ENCODE assay signal across 8 mouse cellular contexts in the genomic region with DNA sequence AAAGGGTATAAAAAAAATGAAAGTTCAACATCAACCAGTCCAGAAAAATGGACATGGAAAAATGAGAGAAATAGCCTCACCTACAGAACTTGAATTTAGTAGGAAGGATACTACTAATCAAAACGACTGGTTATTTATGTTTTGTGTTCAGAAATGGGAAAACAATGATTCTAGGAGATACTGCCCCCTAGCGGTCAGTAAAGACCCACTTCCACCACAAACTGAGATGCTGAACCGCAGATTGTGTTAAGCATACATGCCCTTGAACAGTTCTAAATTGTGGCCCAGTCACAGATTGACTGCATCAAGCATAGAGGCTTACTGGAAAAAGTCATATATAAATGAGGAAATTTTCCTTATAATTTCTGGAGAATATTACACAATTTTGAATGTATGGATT.
DNase-seq lines count a peak whose midpoint lies in the region; ATAC-seq and TF ChIP-seq lines count a peak whose summit lies in the region.

No protein-coding gene starts in this region.

- H3K4me3 ChIP-seq in kidney, postnatal 0 days (replicated peaks; ENCODE audit: low read depth, low read length) = no peak overlapping the region
- H3K4me3 ChIP-seq in cortical plate, adult 2 months (ENCODE audit: insufficient read depth, low read length) = no peak overlapping the region

- no peaks in the 10 kb centered on the region for H3K4me1 ChIP-seq in kidney, postnatal 0 days (replicated peaks; ENCODE audit: insufficient read depth, low read length)
- H3K4me1 ChIP-seq in cortical plate, adult 2 months (ENCODE audit: control insufficient read depth, insufficient read depth, low read length) = no peaks in the 10 kb centered on the region

- no peak overlapping the region for H3K4me2 ChIP-seq in kidney, postnatal 0 days (ENCODE audit: low read length)

- H3K9ac ChIP-seq in kidney, postnatal 0 days (ENCODE audit: low read depth, low read length) = no peak overlapping the region

- DNase-seq in adrenal gland, postnatal 10 days = peak; percentile 23
- DNase-seq in adrenal gland, postnatal 4 days (ENCODE audit: low spot score in 2 of 2) = no peak
- peak; percentile 37 for DNase-seq in kidney, postnatal 0 days (ENCODE audit: low spot score)
- no peak for DNase-seq in kidney, adult 18-20 months
- peak; percentile 47 for DNase-seq in A20 (ENCODE audit: low read depth, low spot score)
- no peak for DNase-seq in gastrocnemius, postnatal 4 days (ENCODE audit: low spot score in 2 of 2)

- TF ChIP-seq POLR2A in cortical plate, adult 2 months (IDR thresholded peaks at IDR 0.05; ENCODE audit: extremely low read depth, insufficient read depth, low read length) = no peak

- WGBS in kidney, postnatal 0 days = 27% methylated on average over 3 of the region's 3 CpGs

- H3K36me3 ChIP-seq in kidney, postnatal 0 days (ENCODE audit: insufficient read depth, low read length) = no peaks in the 10 kb centered on the region

- peak; percentile 76 for TF ChIP-seq CTCF in kidney, postnatal 0 days (IDR thresholded peaks at IDR 0.05; ENCODE audit: low read depth)
- 0 out of 2 replicates have a peak, but pooled peaks have one; percentile 37 for TF ChIP-seq CTCF in cortical plate, adult 2 months (IDR thresholded peaks at IDR 0.05; ENCODE audit: extremely low read depth, insufficient read depth, low read length)

- no peak for ATAC-seq in kidney, postnatal 0 days (replicated peaks; ENCODE audit: low FRiP score, low read depth)
- no peak for ATAC-seq in activated CD4-positive, CD25-positive, alpha-beta regulatory T cell, adult 4 months

- H3K27ac ChIP-seq in kidney, postnatal 0 days = no peak overlapping the region
- H3K27ac ChIP-seq in cortical plate, adult 2 months (ENCODE audit: insufficient read depth, low read length) = no peak overlapping the region

- H3K9me3 ChIP-seq in kidney, postnatal 0 days (replicated peaks; ENCODE audit: low read length) = no peaks in the 10 kb centered on the region

- H3K27me3 ChIP-seq in kidney, postnatal 0 days (ENCODE audit: insufficient read depth, low read length) = no peaks in the 10 kb centered on the region

Comparison
In these comparisons a context has a peak if more than half of its experiments do, and no peak if none do; other contexts are left out.
1. DNase-seq: peak in adrenal gland, postnatal 10 days (single experiment), kidney, postnatal 0 days (single experiment) and A20 (single experiment); none in adrenal gland, postnatal 4 days (0 of 2), kidney, adult 18-20 months (single experiment) and gastrocnemius, postnatal 4 days (0 of 2).